Mouse (Mus musculus): ENCODE data around the gene Ppm1k. TPM values are rescaled to one million over a fixed set of nuclear protein-coding genes. Genes with fewer than 3 reads are reported as not detected.

Gene Ppm1k
- polyA plus RNA-seq, 1 experiment from 2014 or later, result 4.0 TPM

- H3K4me1 ChIP-seq (ENCODE audit: control insufficient read depth, insufficient read depth, low read length), result no peaks in the 10 kb centered on the region
- ATAC-seq (ENCODE audit: insufficient read depth, low FRiP score, low TSS enrichment) (no peak), DNase-seq (ENCODE audit: low spot score) (no peak)
- H3K9ac ChIP-seq (ENCODE audit: low read length), result no peak overlapping the region
- no peak overlapping the region for H3K27ac ChIP-seq (ENCODE audit: low read depth, low read length)
- 78% methylated on average over 2 of the region's 2 CpGs for WGBS
- H3K4me3 ChIP-seq (ENCODE audit: low read depth, low read length), result no peak overlapping the region
- H3K36me3 ChIP-seq (ENCODE audit: control insufficient read depth, insufficient read depth, low read length), result no peaks in the 10 kb centered on the region
- no peaks in the 10 kb centered on the region for H3K27me3 ChIP-seq (ENCODE audit: control insufficient read depth, insufficient read depth, low read length)
- no peaks in the 10 kb centered on the region for H3K9me3 ChIP-seq (ENCODE audit: control insufficient read depth, low read length)
- H3K4me2 ChIP-seq (ENCODE audit: low read depth), result no peak overlapping the region
Observed at GRCm38 (mm10) chr6:57526933-57527332, 8.3 kb downstream of the Ppm1k start.

GRCm38 (mm10) chr6:57524742-57525141, 10.5 kb downstream of the Ppm1k start:
- no peaks in the 10 kb centered on the region for H3K27me3 ChIP-seq (ENCODE audit: control insufficient read depth, insufficient read depth, low read length)
- no peak for DNase-seq (ENCODE audit: low spot score)
- ATAC-seq (ENCODE audit: insufficient read depth, low FRiP score, low TSS enrichment), result no peak
- H3K4me3 ChIP-seq (ENCODE audit: low read depth, low read length), result no peak overlapping the region
- no peak overlapping the region for H3K27ac ChIP-seq (ENCODE audit: low read depth, low read length)
- H3K9me3 ChIP-seq (ENCODE audit: control insufficient read depth, low read length), result no peaks in the 10 kb centered on the region
- no peaks in the 10 kb centered on the region for H3K4me1 ChIP-seq (ENCODE audit: control insufficient read depth, insufficient read depth, low read length)
- no peak overlapping the region for H3K4me2 ChIP-seq (ENCODE audit: low read depth)
- H3K36me3 ChIP-seq (ENCODE audit: control insufficient read depth, insufficient read depth, low read length), result no peaks in the 10 kb centered on the region
- no peak overlapping the region for H3K9ac ChIP-seq (ENCODE audit: low read length)
- 93% methylated on average over 10 of the region's 10 CpGs for whole genome bisulfite sequencing

- no peak overlapping the region for H3K4me2 ChIP-seq (ENCODE audit: low read depth)
- DNase-seq (ENCODE audit: low spot score), result no peak
- 85% methylated on average over 10 of the region's 10 CpGs for WGBS
Observed at GRCm38 (mm10) chr6:57520749-57521652, 14.3 kb downstream of the Ppm1k start.

GRCm38 (mm10) chr6:57514035-57514374, 21.3 kb downstream of the Ppm1k start:
- ATAC-seq (ENCODE audit: insufficient read depth, low FRiP score, low TSS enrichment), result no peak

More at GRCm38 (mm10) chr6:57520749-57521652, 14.3 kb downstream of the Ppm1k start:
- ATAC-seq (ENCODE audit: insufficient read depth, low FRiP score, low TSS enrichment), result no peak
- Histone ChIP-seq H3K9ac (ENCODE audit: low read length) (no peak overlapping the region), H3K4me3 (ENCODE audit: low read depth, low read length) (no peak overlapping the region), H3K9me3 (ENCODE audit: control insufficient read depth, low read length) (no peaks in the 10 kb centered on the region), H3K27ac (ENCODE audit: low read depth, low read length) (no peak overlapping the region), H3K36me3 (ENCODE audit: control insufficient read depth, insufficient read depth, low read length) (no peaks in the 10 kb centered on the region), H3K27me3 (ENCODE audit: control insufficient read depth, insufficient read depth, low read length) (no peaks in the 10 kb centered on the region), H3K4me1 (ENCODE audit: control insufficient read depth, insufficient read depth, low read length) (no peaks in the 10 kb centered on the region)

GRCm38 (mm10) chr6:57513351-57514034, 21.8 kb downstream of the Ppm1k start:
- Histone ChIP-seq H3K36me3 (ENCODE audit: control insufficient read depth, insufficient read depth, low read length) (no peaks in the 10 kb centered on the region), H3K4me1 (ENCODE audit: control insufficient read depth, insufficient read depth, low read length) (no peaks in the 10 kb centered on the region), H3K4me3 (ENCODE audit: low read depth, low read length) (no peak overlapping the region), H3K27ac (ENCODE audit: low read depth, low read length) (no peak overlapping the region), H3K4me2 (ENCODE audit: low read depth) (no peak overlapping the region), H3K27me3 (ENCODE audit: control insufficient read depth, insufficient read depth, low read length) (no peaks in the 10 kb centered on the region), H3K9me3 (ENCODE audit: control insufficient read depth, low read length) (no peaks in the 10 kb centered on the region), H3K9ac (ENCODE audit: low read length) (no peak overlapping the region)
- ATAC-seq (ENCODE audit: insufficient read depth, low FRiP score, low TSS enrichment), result no peak
- 89% methylated on average over 7 of the region's 7 CpGs for WGBS
- DNase-seq (ENCODE audit: low spot score), result no peak

More at GRCm38 (mm10) chr6:57514035-57514374, 21.3 kb downstream of the Ppm1k start:
- Histone ChIP-seq H3K9me3 (ENCODE audit: control insufficient read depth, low read length) (no peaks in the 10 kb centered on the region), H3K36me3 (ENCODE audit: control insufficient read depth, insufficient read depth, low read length) (no peaks in the 10 kb centered on the region), H3K4me2 (ENCODE audit: low read depth) (no peak overlapping the region), H3K4me3 (ENCODE audit: low read depth, low read length) (no peak overlapping the region), H3K4me1 (ENCODE audit: control insufficient read depth, insufficient read depth, low read length) (no peaks in the 10 kb centered on the region), H3K9ac (ENCODE audit: low read length) (no peak overlapping the region), H3K27ac (ENCODE audit: low read depth, low read length) (no peak overlapping the region), H3K27me3 (ENCODE audit: control insufficient read depth, insufficient read depth, low read length) (no peaks in the 10 kb centered on the region)
- no peak for DNase-seq (ENCODE audit: low spot score)
- WGBS, result 79% methylated on average over 4 of the region's 4 CpGs

GRCm38 (mm10) chr6:57511899-57512298, 23.4 kb downstream of the Ppm1k start:
- H3K4me2 ChIP-seq (ENCODE audit: low read depth), result no peak overlapping the region
- no peaks in the 10 kb centered on the region for H3K27me3 ChIP-seq (ENCODE audit: control insufficient read depth, insufficient read depth, low read length)
- H3K4me3 ChIP-seq (ENCODE audit: low read depth, low read length), result no peak overlapping the region
- no peak overlapping the region for H3K9ac ChIP-seq (ENCODE audit: low read length)
- ATAC-seq (ENCODE audit: insufficient read depth, low FRiP score, low TSS enrichment) (no peak), DNase-seq (ENCODE audit: low spot score) (no peak)
- no peak overlapping the region for H3K27ac ChIP-seq (ENCODE audit: low read depth, low read length)
- H3K36me3 ChIP-seq (ENCODE audit: control insufficient read depth, insufficient read depth, low read length), result no peaks in the 10 kb centered on the region
- 85% methylated on average over 5 of the region's 5 CpGs for WGBS
- H3K4me1 ChIP-seq (ENCODE audit: control insufficient read depth, insufficient read depth, low read length), result no peaks in the 10 kb centered on the region
- H3K9me3 ChIP-seq (ENCODE audit: control insufficient read depth, low read length), result no peaks in the 10 kb centered on the region

DNA sequence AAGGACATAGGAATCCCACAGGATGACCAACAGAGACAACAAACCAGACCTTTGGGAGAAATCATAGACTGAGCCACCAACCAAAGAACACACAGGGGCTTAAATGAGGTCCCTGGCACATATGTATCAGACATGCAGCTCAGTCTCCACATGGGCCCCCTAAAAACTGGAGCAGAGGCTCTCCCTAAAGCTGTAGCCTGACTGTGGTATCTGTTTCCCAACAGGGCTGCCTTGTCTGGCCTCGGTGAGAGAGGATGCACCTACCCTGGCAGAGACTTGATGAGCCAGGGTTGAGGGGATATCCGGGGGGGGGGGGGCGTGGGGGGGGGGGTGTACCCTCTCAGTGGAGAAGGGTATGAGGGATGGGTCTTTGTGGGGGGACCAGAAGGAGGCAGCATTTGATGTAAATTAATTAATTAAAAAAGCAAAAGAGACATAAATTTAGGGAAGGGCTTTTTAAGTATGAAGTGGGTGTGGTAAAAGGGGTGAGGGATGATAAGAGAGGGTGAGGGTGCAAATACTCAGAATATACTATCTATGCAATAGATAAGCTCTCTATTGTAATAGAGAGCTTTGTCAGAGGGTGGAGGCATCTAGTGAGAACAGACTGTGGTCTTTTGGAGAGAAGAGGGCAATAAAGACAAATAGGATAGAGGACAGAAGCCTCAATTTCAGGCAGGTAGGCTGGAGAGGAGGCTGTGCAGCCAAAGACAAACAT, 31.4 kb downstream of the Ppm1k start:
- Histone ChIP-seq H3K4me1 (ENCODE audit: control insufficient read depth, insufficient read depth, low read length) (no peaks in the 10 kb centered on the region), H3K9me3 (ENCODE audit: control insufficient read depth, low read length) (no peaks in the 10 kb centered on the region), H3K9ac (ENCODE audit: low read length) (no peak overlapping the region), H3K36me3 (ENCODE audit: control insufficient read depth, insufficient read depth, low read length) (no peaks in the 10 kb centered on the region), H3K27ac (ENCODE audit: low read depth, low read length) (no peak overlapping the region), H3K4me2 (ENCODE audit: low read depth) (no peak overlapping the region), H3K4me3 (ENCODE audit: low read depth, low read length) (no peak overlapping the region), H3K27me3 (ENCODE audit: control insufficient read depth, insufficient read depth, low read length) (no peaks in the 10 kb centered on the region)
- DNase-seq (ENCODE audit: low spot score), result no peak
- 88% methylated on average over 1 of the region's 3 CpGs for WGBS
- no peak for ATAC-seq (ENCODE audit: insufficient read depth, low FRiP score, low TSS enrichment)

GRCm38 (mm10) chr6:57499209-57499608, 36.1 kb downstream of the Ppm1k start:
- no peak overlapping the region for H3K9ac ChIP-seq (ENCODE audit: low read length)
- no peaks in the 10 kb centered on the region for H3K27me3 ChIP-seq (ENCODE audit: control insufficient read depth, insufficient read depth, low read length)
- H3K9me3 ChIP-seq (ENCODE audit: control insufficient read depth, low read length), result no peaks in the 10 kb centered on the region
- H3K4me3 ChIP-seq (ENCODE audit: low read depth, low read length), result no peak overlapping the region
- WGBS, result 76% methylated on average over 2 of the region's 2 CpGs
- H3K36me3 ChIP-seq (ENCODE audit: control insufficient read depth, insufficient read depth, low read length), result no peaks in the 10 kb centered on the region
- H3K4me2 ChIP-seq (ENCODE audit: low read depth), result no peak overlapping the region
- ATAC-seq (ENCODE audit: insufficient read depth, low FRiP score, low TSS enrichment), result no peak
- DNase-seq (ENCODE audit: low spot score), result no peak
- H3K4me1 ChIP-seq (ENCODE audit: control insufficient read depth, insufficient read depth, low read length), result no peaks in the 10 kb centered on the region
- H3K27ac ChIP-seq (ENCODE audit: low read depth, low read length), result no peak overlapping the region
